Mouse (Mus musculus): ENCODE data around the gene Rad51c. TPM values are rescaled to one million over a fixed set of nuclear protein-coding genes. Genes with fewer than 3 reads are reported as not detected.
A peak's percentile ranks its signal among the peaks of the same experiment; 100 is the strongest.
"Not testable (repeated sequence)": the region's sequence is repeated elsewhere in the genome, so short reads cannot be mapped to it uniquely, and the experiment has no call there.

The Rad51c gene
- polyA plus RNA-seq, 1 experiment, result not detected

GRCm38 (mm10) chr11:87426121-87426449 is 21.3 kb upstream of the Rad51c start:
- H3K27ac ChIP-seq (ENCODE audit: insufficient read depth, low read depth, low read length), result no peak overlapping the region
- no peak overlapping the region for H3K4me3 ChIP-seq (ENCODE audit: insufficient read depth, low read depth, low read length)
- TF ChIP-seq CTCF (IDR thresholded peaks at IDR 0.05; ENCODE audit: insufficient read depth, low read depth, low read length) (no peak), POLR2A (IDR thresholded peaks at IDR 0.05; ENCODE audit: insufficient read depth, low read depth, low read length) (no peak)
- H3K4me1 ChIP-seq (ENCODE audit: control insufficient read depth, insufficient read depth, low read length), result no peaks in the 10 kb centered on the region
- WGBS, result under 1% methylated on average over 7 of the region's 7 CpGs

DNA sequence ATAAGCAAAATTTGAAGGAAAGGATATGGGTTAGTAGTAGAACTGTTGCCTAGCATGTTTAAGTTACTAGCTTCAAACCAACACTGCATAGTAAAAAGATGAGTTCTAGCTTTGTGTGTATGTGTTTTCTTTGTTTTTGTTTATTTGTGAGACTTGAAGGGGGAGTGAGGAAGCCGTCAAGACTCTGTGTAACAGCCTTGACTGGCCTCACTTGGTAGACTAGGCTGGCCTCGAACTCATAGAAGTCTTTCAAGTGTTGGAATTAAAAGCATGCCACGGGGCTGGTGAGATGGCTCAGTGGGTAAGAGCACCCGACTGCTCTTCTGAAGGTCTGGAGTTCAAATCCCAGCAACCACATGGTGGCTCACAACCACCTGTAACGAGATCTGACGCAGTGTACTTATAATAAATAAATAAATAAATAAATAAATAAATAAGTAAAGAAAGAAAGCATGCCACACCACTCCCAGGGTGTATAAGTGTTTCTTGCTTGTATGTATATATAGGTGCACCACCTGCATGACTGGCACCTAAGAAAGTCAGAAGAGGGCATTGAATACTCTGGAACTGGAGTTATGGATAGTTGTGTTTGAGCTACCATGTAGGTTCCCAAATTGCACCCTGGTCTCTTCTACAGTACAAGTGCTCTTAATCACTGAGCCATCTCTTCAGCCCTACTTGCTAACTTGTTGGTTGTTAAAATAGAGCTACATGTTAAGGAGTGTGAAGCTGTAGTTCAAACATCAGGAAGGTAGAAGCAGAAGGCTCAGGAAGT is 19.0 kb upstream of the Rad51c start:
- H3K4me1 ChIP-seq (ENCODE audit: control insufficient read depth, insufficient read depth, low read length), result no peaks in the 10 kb centered on the region
- no peak overlapping the region for H3K27ac ChIP-seq (ENCODE audit: insufficient read depth, low read depth, low read length)
- 24% methylated on average over 6 of the region's 6 CpGs for WGBS
- TF ChIP-seq CTCF (IDR thresholded peaks at IDR 0.05; ENCODE audit: insufficient read depth, low read depth, low read length) (no peak), POLR2A (IDR thresholded peaks at IDR 0.05; ENCODE audit: insufficient read depth, low read depth, low read length) (no peak)
- no peak overlapping the region for H3K4me3 ChIP-seq (ENCODE audit: insufficient read depth, low read depth, low read length)

DNA sequence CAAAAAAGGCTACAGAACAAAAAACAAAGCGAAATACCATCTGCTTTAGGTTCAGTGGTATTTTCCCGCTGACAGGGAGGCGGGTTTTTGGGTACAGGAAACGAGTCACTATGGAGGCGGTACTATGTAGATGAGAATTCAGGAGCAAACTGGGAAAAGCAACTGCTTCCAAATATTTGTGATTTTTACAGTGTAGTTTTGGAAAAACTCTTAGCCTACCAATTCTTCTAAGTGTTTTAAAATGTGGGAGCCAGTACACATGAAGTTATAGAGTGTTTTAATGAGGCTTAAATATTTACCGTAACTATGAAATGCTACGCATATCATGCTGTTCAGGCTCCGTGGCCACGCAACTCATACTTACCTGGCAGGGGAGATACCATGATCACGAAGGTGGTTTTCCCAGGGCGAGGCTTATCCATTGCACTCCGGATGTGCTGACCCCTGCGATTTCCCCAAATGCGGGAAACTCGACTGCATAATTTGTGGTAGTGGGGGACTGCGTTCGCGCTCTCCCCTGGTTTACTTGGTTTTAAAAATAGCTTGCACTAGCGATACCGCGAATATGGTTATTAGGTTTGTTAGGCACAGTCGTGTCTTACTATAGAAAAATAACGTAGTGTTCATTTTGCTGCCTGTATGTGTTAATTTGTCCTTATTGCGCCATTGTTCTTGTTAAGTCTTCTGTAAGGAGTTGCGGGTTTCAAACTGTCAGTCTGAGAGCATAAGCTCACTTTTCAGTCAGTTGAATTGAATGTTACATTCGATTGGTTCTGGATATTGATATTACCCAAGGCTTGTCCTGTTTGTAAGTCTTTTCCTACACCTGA is 18.0 kb upstream of the Rad51c start:
- Histone ChIP-seq H3K27ac (ENCODE audit: insufficient read depth, low read depth, low read length) (peak overlapping the region; percentile 69; the same call in 1 of the 2 replicates), H3K4me1 (ENCODE audit: control insufficient read depth, insufficient read depth, low read length) (no peaks in the 10 kb centered on the region)
- whole genome bisulfite sequencing, result under 1% methylated on average over 26 of the region's 26 CpGs

DNA sequence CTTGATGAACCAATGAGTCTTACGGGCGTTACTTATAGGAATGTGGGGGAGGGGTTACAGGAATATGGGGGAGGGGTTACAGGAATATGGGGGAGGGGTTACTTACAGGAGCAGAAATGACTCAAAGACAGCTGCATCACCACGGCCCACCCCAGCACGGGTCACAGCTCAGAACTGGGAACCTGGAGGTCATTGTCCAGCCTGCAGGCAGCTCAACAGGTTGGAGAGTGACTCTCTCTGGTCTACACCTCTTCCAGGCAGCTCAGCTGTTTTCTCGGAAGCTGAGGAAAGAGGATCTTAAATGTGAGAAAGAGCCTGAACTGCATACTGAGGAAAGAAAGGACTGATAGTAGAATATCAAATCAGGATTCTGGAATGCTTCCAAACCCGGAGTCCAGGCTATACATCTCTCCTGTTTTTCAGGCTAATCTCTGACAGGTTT is 17.0 kb upstream of the Rad51c start:
- WGBS, result 8% methylated on average over 6 of the region's 6 CpGs
- TF ChIP-seq CTCF (IDR thresholded peaks at IDR 0.05; ENCODE audit: insufficient read depth, low read depth, low read length), result no peak
- no peak for TF ChIP-seq POLR2A (IDR thresholded peaks at IDR 0.05; ENCODE audit: insufficient read depth, low read depth, low read length)
- H3K4me3 ChIP-seq (ENCODE audit: insufficient read depth, low read depth, low read length), result no peak overlapping the region
- peak overlapping the region; percentile 69 for H3K27ac ChIP-seq (ENCODE audit: insufficient read depth, low read depth, low read length)
- H3K4me1 ChIP-seq (ENCODE audit: control insufficient read depth, insufficient read depth, low read length), result no peaks in the 10 kb centered on the region

More for the DNA sequence above, 18.0 kb upstream of the Rad51c start:
- TF ChIP-seq POLR2A (IDR thresholded peaks at IDR 0.05; ENCODE audit: insufficient read depth, low read depth, low read length) (peak; percentile 97), CTCF (IDR thresholded peaks at IDR 0.05; ENCODE audit: insufficient read depth, low read depth, low read length) (no peak)
- H3K4me3 ChIP-seq (ENCODE audit: insufficient read depth, low read depth, low read length), result no peak overlapping the region

DNA sequence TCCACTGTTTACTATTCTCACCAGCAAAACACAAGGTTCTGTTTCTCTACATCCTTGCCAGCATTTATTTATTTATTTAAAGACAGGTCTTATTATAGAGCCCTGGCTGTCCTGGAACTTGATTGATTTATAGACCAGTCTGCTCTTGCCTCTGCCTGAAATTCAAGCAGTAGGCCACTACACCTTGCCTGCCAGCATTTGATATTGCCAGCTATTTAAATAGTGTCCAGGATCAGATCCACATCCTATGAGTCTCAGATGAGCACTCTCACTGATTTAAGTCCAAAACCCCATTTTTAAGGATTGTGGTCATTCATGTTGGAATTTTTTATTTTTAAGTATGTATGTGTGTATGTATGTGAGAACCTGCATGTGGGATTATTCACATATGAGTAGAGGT is 16.1 kb upstream of the Rad51c start:
- Histone ChIP-seq H3K4me1 (ENCODE audit: control insufficient read depth, insufficient read depth, low read length) (no peaks in the 10 kb centered on the region), H3K27ac (ENCODE audit: insufficient read depth, low read depth, low read length) (no peak overlapping the region), H3K4me3 (ENCODE audit: insufficient read depth, low read depth, low read length) (no peak overlapping the region)
- no peak for TF ChIP-seq POLR2A (IDR thresholded peaks at IDR 0.05; ENCODE audit: insufficient read depth, low read depth, low read length)
- TF ChIP-seq CTCF (IDR thresholded peaks at IDR 0.05; ENCODE audit: insufficient read depth, low read depth, low read length), result no peak

GRCm38 (mm10) chr11:87416120-87416519 is 11.4 kb upstream of the Rad51c start:
- no peaks in the 10 kb centered on the region for H3K4me1 ChIP-seq (ENCODE audit: control insufficient read depth, insufficient read depth, low read length)
- no peak overlapping the region for H3K4me3 ChIP-seq (ENCODE audit: insufficient read depth, low read depth, low read length)
- no peak overlapping the region for H3K27ac ChIP-seq (ENCODE audit: insufficient read depth, low read depth, low read length)
- TF ChIP-seq CTCF (IDR thresholded peaks at IDR 0.05; ENCODE audit: insufficient read depth, low read depth, low read length) (no peak), POLR2A (IDR thresholded peaks at IDR 0.05; ENCODE audit: insufficient read depth, low read depth, low read length) (no peak)
- 69% methylated on average over 5 of the region's 5 CpGs for WGBS

- 56% methylated on average over 3 of the region's 3 CpGs for WGBS
- H3K4me3 ChIP-seq (ENCODE audit: insufficient read depth, low read depth, low read length); H3K27ac ChIP-seq (ENCODE audit: insufficient read depth, low read depth, low read length); H3K4me1 ChIP-seq (ENCODE audit: control insufficient read depth, insufficient read depth, low read length): not testable (repeated sequence)
Measured at GRCm38 (mm10) chr11:87413412-87413811, 8.7 kb upstream of the Rad51c start.

GRCm38 (mm10) chr11:87404111-87404853 is 472 bp downstream of the Rad51c start:
- peak overlapping the region; percentile 71 for H3K4me3 ChIP-seq (ENCODE audit: insufficient read depth, low read depth, low read length)
- H3K4me1 ChIP-seq (ENCODE audit: control insufficient read depth, insufficient read depth, low read length), result peaks cover 7% of the 10 kb centered on the region
- TF ChIP-seq CTCF (IDR thresholded peaks at IDR 0.05; ENCODE audit: insufficient read depth, low read depth, low read length), result peak; percentile 7; the same call in 1 of the 2 replicates
- TF ChIP-seq POLR2A (IDR thresholded peaks at IDR 0.05; ENCODE audit: insufficient read depth, low read depth, low read length), result peak; percentile 86
- WGBS, result 1% methylated on average over 58 of the region's 58 CpGs
- H3K27ac ChIP-seq (ENCODE audit: insufficient read depth, low read depth, low read length), result peak overlapping the region; percentile 97

DNA sequence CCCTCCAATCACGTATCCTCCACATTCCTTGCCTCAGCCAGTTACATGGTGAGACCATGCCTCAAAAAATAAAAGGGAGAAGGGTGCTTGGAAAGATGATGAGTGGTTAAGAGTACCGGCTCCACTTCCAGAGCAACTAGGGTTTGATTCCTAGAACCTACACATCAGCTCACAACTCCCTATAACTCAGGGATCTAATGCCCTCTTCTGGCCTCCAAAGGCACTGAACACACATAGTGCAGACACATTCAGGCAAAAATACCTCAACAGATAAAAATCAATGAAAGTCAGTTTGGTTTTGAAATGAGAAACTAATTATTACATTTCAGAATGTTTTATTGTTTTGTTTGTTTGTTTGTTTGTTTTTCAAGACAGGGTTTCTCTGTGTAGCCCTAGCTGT is 6.4 kb downstream of the Rad51c start:
- no peaks in the 10 kb centered on the region for H3K4me1 ChIP-seq (ENCODE audit: control insufficient read depth, insufficient read depth, low read length)
- no peak overlapping the region for H3K27ac ChIP-seq (ENCODE audit: insufficient read depth, low read depth, low read length)
- TF ChIP-seq CTCF (IDR thresholded peaks at IDR 0.05; ENCODE audit: insufficient read depth, low read depth, low read length) (no peak), POLR2A (IDR thresholded peaks at IDR 0.05; ENCODE audit: insufficient read depth, low read depth, low read length) (no peak)
- 83% methylated on average over 2 of the region's 2 CpGs for WGBS
- H3K4me3 ChIP-seq (ENCODE audit: insufficient read depth, low read depth, low read length), result no peak overlapping the region
